Mouse (Mus musculus): ENCODE results near the gene Pgc.

DNA sequence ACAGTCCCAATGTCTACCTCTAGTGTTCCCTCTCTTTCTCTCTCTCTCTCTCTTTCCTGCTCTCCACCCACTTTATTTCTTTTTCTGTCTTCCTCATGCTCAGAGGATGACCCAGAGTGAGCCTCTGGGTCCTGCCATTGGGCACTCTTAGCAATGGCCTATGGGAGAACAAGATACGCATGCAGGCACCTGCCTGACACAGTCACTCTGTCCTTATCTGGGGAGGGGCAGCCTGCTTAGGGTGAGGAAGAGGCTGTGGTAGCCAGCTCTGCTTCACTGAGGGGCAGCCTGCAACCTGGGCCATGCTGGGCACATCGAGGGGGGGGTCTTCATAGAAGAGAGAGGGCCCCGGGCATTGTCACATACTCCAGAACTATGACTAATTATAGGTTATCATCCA, 23.0 kb downstream of the Pgc start:
- TF ChIP-seq CTCF (IDR thresholded peaks at IDR 0.05; ENCODE audit: low read depth) (no peak), EP300 (IDR thresholded peaks at IDR 0.05; ENCODE audit: low read depth) (no peak)

Data from heart, postnatal 0 days (tissue).